Mouse (Mus musculus) embryonic facial prominence, embryonic 11.5 days (tissue): ENCODE measurements at regions not wholly inside any gene's neighbourhood (a gene's known extent, or its start where the extent isn't known, plus 50 kb on each side); places are given as distances from the start of the nearest gene placed in this dataset.

Experiments
- ATAC-seq: fragments of 200-750 bp; cut with Nextera tagmentation; replicated peaks from 2 replicates; pipeline ENCODE4 v1.8.0; 2017; ENCODE audit warnings: low read depth; ENCODE audit not compliant: insufficient number of reproducible peaks, low FRiP score, low TSS enrichment
- DNase-seq: peaks from one replicate; pipeline ENCODE4 v3.0.0-alpha.2; 2015; ENCODE audit warnings: low spot score
- H3K27ac ChIP-seq: fragments of 300-500 bp; sonication (generic); replicated peaks from 2 replicates; pipeline ENCODE4 v1.5.1; 2014; ENCODE audit warnings: mild to moderate bottlenecking, low read depth, low read length, control low read depth
- H3K27me3 ChIP-seq: fragments of 300-500 bp; sonication (generic); 2 replicates; pipeline ENCODE4 v1.6.1; 2014; ENCODE audit warnings: mild to moderate bottlenecking, low read length, moderate library complexity, mixed read lengths; ENCODE audit not compliant: control insufficient read depth, insufficient read depth
- H3K36me3 ChIP-seq: fragments of 300-500 bp; sonication (generic); replicated peaks from 2 replicates; pipeline ENCODE4 v1.6.1; 2014; ENCODE audit warnings: low read depth, mild to moderate bottlenecking, low read length, moderate library complexity, mixed read lengths; ENCODE audit not compliant: control insufficient read depth, insufficient read depth
- H3K4me1 ChIP-seq: fragments of 300-500 bp; sonication (generic); 2 replicates; pipeline ENCODE4 v1.6.1; 2014; ENCODE audit warnings: low read length, mixed read lengths; ENCODE audit not compliant: control insufficient read depth, insufficient read depth
- H3K4me2 ChIP-seq: fragments of 300-500 bp; sonication (generic); 2 replicates; pipeline ENCODE4 v1.6.1; 2014; ENCODE audit warnings: low read depth, mild to moderate bottlenecking, control low read depth, low read length, moderate library complexity
- H3K4me3 ChIP-seq: fragments of 300-500 bp; sonication (generic); 2 replicates; pipeline ENCODE4 v1.5.1; 2014; ENCODE audit warnings: low read depth, low read length, control low read depth
- H3K9ac ChIP-seq: fragments of 300-500 bp; sonication (generic); replicated peaks from 2 replicates; pipeline ENCODE4 v1.6.1; 2014; ENCODE audit warnings: mild to moderate bottlenecking, control low read depth, low read length
- H3K9me3 ChIP-seq: fragments of 300-500 bp; sonication (generic); replicated peaks from 2 replicates; pipeline ENCODE4 v1.6.1; 2016; ENCODE audit warnings: mild to moderate bottlenecking, low read length, inconsistent platforms, mixed read lengths; ENCODE audit not compliant: control insufficient read depth
- WGBS: fragments of 180-500 bp; shearing (Covaris S2); extraction: QIAGEN DNeasy Blood & Tissue Kit; methylation state at CpG from one replicate; pipeline ENCODE4 v1.1.7; 2014; 5-methylcytosine and 5-hydroxymethylcytosine counted together

GRCm38 (mm10) chr5:78993258-78993657 lies 1585.4 kb upstream of the Igfbp7 start:
- no peaks in the 10 kb centered on the region for H3K36me3 ChIP-seq
- H3K27me3 ChIP-seq, result no peaks in the 10 kb centered on the region
- H3K4me3 ChIP-seq, result no peak overlapping the region
- ATAC-seq (no peak), DNase-seq (no peak)
- H3K4me1 ChIP-seq, result no peaks in the 10 kb centered on the region
- no peaks in the 10 kb centered on the region for H3K9me3 ChIP-seq
- no peak overlapping the region for H3K9ac ChIP-seq
- H3K27ac ChIP-seq, result no peak overlapping the region
- H3K4me2 ChIP-seq, result no peak overlapping the region
- 48% methylated on average over 3 of the region's 3 CpGs for WGBS

- no peak for ATAC-seq
- DNase-seq, result no peak
- Histone ChIP-seq H3K27ac (no peak overlapping the region), H3K36me3 (no peaks in the 10 kb centered on the region), H3K27me3 (no peaks in the 10 kb centered on the region), H3K9ac (no peak overlapping the region), H3K4me3 (no peak overlapping the region), H3K4me2 (no peak overlapping the region), H3K4me1 (no peaks in the 10 kb centered on the region), H3K9me3 (no peaks in the 10 kb centered on the region)
- WGBS, result 86% methylated on average over 1 of the region's 1 CpGs
Observed at GRCm38 (mm10) chr5:78989714-78990113, 1581.9 kb upstream of the Igfbp7 start.

- H3K4me3 ChIP-seq, result no peak overlapping the region
- no peaks in the 10 kb centered on the region for H3K4me1 ChIP-seq
- H3K27me3 ChIP-seq, result no peaks in the 10 kb centered on the region
- no peaks in the 10 kb centered on the region for H3K36me3 ChIP-seq
- ATAC-seq, result no peak
- H3K27ac ChIP-seq, result no peak overlapping the region
- H3K4me2 ChIP-seq, result no peak overlapping the region
- no peak for DNase-seq
- WGBS, result 86% methylated on average over 3 of the region's 3 CpGs
- no peaks in the 10 kb centered on the region for H3K9me3 ChIP-seq
- H3K9ac ChIP-seq, result no peak overlapping the region
Observed at GRCm38 (mm10) chr5:78976480-78977041, 1568.7 kb upstream of the Igfbp7 start.

- Histone ChIP-seq H3K27me3 (no peaks in the 10 kb centered on the region), H3K27ac (no peak overlapping the region), H3K36me3 (no peaks in the 10 kb centered on the region), H3K4me1 (no peaks in the 10 kb centered on the region), H3K4me3 (no peak overlapping the region), H3K9me3 (no peaks in the 10 kb centered on the region), H3K9ac (no peak overlapping the region), H3K4me2 (no peak overlapping the region)
- DNase-seq (no peak), ATAC-seq (no peak)
Observed at GRCm38 (mm10) chr5:78945702-78946101, 1537.9 kb upstream of the Igfbp7 start.

GRCm38 (mm10) chr5:78921860-78922610 lies 1514.2 kb upstream of the Igfbp7 start:
- H3K4me1 ChIP-seq, result no peaks in the 10 kb centered on the region
- no peaks in the 10 kb centered on the region for H3K36me3 ChIP-seq
- no peak overlapping the region for H3K27ac ChIP-seq
- H3K9me3 ChIP-seq, result no peaks in the 10 kb centered on the region
- H3K4me2 ChIP-seq, result no peak overlapping the region
- DNase-seq (peak; percentile 58), ATAC-seq (no peak)
- H3K27me3 ChIP-seq, result no peaks in the 10 kb centered on the region
- WGBS, result 49% methylated on average over 3 of the region's 3 CpGs
- H3K9ac ChIP-seq, result no peak overlapping the region
- H3K4me3 ChIP-seq, result no peak overlapping the region

- H3K9ac ChIP-seq, result no peak overlapping the region
- H3K4me2 ChIP-seq, result no peak overlapping the region
- WGBS, result 88% methylated on average over 3 of the region's 3 CpGs
- H3K36me3 ChIP-seq, result no peaks in the 10 kb centered on the region
- no peaks in the 10 kb centered on the region for H3K4me1 ChIP-seq
- H3K27me3 ChIP-seq, result no peaks in the 10 kb centered on the region
- no peak for DNase-seq
- H3K27ac ChIP-seq, result no peak overlapping the region
- no peak overlapping the region for H3K4me3 ChIP-seq
- no peak for ATAC-seq
- no peaks in the 10 kb centered on the region for H3K9me3 ChIP-seq
Observed at GRCm38 (mm10) chr5:78900128-78900527, 1492.3 kb upstream of the Igfbp7 start.

- H3K27ac ChIP-seq, result no peak overlapping the region
- H3K4me2 ChIP-seq, result no peak overlapping the region
- no peak overlapping the region for H3K9ac ChIP-seq
- ATAC-seq (no peak), DNase-seq (no peak)
- H3K4me3 ChIP-seq, result no peak overlapping the region
- no peaks in the 10 kb centered on the region for H3K9me3 ChIP-seq
- no peaks in the 10 kb centered on the region for H3K27me3 ChIP-seq
- H3K36me3 ChIP-seq, result no peaks in the 10 kb centered on the region
- 37% methylated on average over 3 of the region's 3 CpGs for WGBS
- H3K4me1 ChIP-seq, result no peaks in the 10 kb centered on the region
Observed at GRCm38 (mm10) chr5:78878775-78879174, 1470.9 kb upstream of the Igfbp7 start.

- H3K27me3 ChIP-seq, result no peaks in the 10 kb centered on the region
- H3K27ac ChIP-seq, result no peak overlapping the region
- H3K9me3 ChIP-seq, result no peaks in the 10 kb centered on the region
- no peaks in the 10 kb centered on the region for H3K36me3 ChIP-seq
- no peak overlapping the region for H3K9ac ChIP-seq
- WGBS, result 81% methylated on average over 1 of the region's 1 CpGs
- ATAC-seq (no peak), DNase-seq (no peak)
- no peaks in the 10 kb centered on the region for H3K4me1 ChIP-seq
- H3K4me3 ChIP-seq, result no peak overlapping the region
- H3K4me2 ChIP-seq, result no peak overlapping the region
Observed at GRCm38 (mm10) chr5:78845126-78845525, 1437.3 kb upstream of the Igfbp7 start.
